Mouse (Mus musculus): ENCODE measurements around the gene Aff4. TPM values are rescaled to one million over a fixed set of nuclear protein-coding genes. Genes with fewer than 3 reads are reported as not detected.
A peak's percentile ranks its signal among the peaks of the same experiment; 100 is the strongest.

Aff4 gene
- total and polyA plus RNA-seq, 3 experiments = 4.5 to 246 (median 86.2) TPM

DNA sequence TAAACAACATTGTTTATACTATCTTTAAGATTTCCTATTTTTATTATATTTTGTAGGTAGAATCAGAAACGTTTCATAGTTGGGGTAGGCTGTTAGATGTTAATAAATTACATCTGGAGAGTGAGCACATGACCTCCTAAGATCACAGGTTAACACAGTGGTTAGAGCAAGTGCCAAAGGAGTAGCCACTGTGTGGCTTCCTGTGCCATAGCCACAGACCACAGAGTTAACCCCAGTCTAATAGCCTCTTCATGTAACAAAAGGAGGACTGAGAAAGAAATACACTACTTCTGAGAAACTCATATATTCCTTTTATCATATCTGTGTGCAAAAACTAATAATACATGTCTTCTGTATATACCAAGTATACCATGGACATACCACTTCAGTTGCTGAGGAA, 43.2 kb downstream of the Aff4 start:
- H3K27me3 ChIP-seq (ENCODE audit: insufficient read depth, low read length) = no peaks in the 10 kb centered on the region
- H3K9me3 ChIP-seq (replicated peaks) = no peaks in the 10 kb centered on the region
- no peak for ATAC-seq (ENCODE audit: extremely low read depth, insufficient number of reproducible peaks, low FRiP score, poor library complexity, severe bottlenecking)
- TF ChIP-seq CTCF (IDR thresholded peaks at IDR 0.05; ENCODE audit: low read depth, low read length) = no peak
- TF ChIP-seq POLR2AphosphoS5 (IDR thresholded peaks at IDR 0.05; ENCODE audit: insufficient replicate concordance, low read depth, low read length) = no peak
- no peak for TF ChIP-seq GATA1 (IDR thresholded peaks at IDR 0.05; ENCODE audit: borderline replicate concordance, low read length)
- no peaks in the 10 kb centered on the region for H3K4me1 ChIP-seq (ENCODE audit: insufficient read depth, low read depth, low read length)
- H3K4me3 ChIP-seq (ENCODE audit: low read depth, low read length) = no peak overlapping the region
- H3K36me3 ChIP-seq (replicated peaks) = peaks cover 54% of the 10 kb centered on the region
- DNase-seq (ENCODE audit: low spot score) = no peak

DNA sequence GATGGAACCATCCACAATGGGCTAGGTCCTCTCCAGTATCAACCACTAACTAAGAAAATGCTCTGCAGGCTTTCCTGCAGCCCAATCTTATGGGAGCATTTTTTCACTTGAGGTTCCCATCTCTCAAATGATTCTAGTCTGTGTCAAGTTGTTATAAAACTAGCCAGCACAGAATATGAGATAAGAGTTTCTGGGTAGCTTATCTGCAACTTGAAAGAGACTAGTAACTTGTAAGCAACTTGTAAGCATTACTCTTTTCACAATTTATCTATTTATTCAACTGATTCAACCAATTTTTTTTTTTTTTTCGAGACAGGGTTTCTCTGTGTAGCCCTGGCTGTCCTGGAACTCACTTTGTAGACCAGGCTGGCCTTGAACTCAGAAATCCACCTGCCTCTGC, 53.0 kb downstream of the Aff4 start:
- H3K9me3 ChIP-seq (replicated peaks) = no peaks in the 10 kb centered on the region
- peaks cover 80% of the 10 kb centered on the region for H3K36me3 ChIP-seq (replicated peaks)
- no peak for ATAC-seq (ENCODE audit: extremely low read depth, insufficient number of reproducible peaks, low FRiP score, poor library complexity, severe bottlenecking)
- no peaks in the 10 kb centered on the region for H3K4me1 ChIP-seq (ENCODE audit: insufficient read depth, low read depth, low read length)
- DNase-seq (ENCODE audit: low spot score) = no peak
- H3K27me3 ChIP-seq (ENCODE audit: insufficient read depth, low read length) = no peaks in the 10 kb centered on the region
- H3K4me3 ChIP-seq (ENCODE audit: low read depth, low read length) = no peak overlapping the region
- TF ChIP-seq POLR2AphosphoS5 (IDR thresholded peaks at IDR 0.05; ENCODE audit: insufficient replicate concordance, low read depth, low read length) (no peak), GATA2 (IDR thresholded peaks at IDR 0.05; ENCODE audit: borderline replicate concordance, low read depth, low read length) (no peak), GATA1 (IDR thresholded peaks at IDR 0.05; ENCODE audit: borderline replicate concordance, low read length) (no peak), TAL1 (conservative IDR thresholded peaks at IDR 0.05; ENCODE audit: low read depth, low read length) (no peak), CTCF (IDR thresholded peaks at IDR 0.05; ENCODE audit: low read depth, low read length) (no peak)

DNA sequence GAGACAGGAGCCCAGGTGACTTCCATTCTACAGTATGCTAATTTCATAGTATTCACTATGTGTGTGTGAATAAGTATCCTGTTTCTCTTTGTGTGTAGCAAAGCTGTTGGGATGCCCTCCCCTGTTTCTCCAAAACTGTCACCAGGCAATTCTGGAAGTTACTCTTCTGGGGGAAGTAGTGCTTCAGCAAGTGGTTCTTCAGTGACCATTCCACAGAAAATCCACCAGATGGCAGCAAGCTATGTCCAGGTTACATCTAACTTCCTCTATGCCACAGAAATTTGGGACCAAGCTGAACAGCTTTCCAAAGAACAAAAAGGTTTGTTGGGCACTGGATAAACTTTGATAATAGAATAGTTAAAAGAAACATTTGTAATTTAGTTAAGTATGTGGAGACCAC, 61.1 kb downstream of the Aff4 start:
- no peak for ATAC-seq (ENCODE audit: extremely low read depth, insufficient number of reproducible peaks, low FRiP score, poor library complexity, severe bottlenecking)
- TF ChIP-seq GATA1 (IDR thresholded peaks at IDR 0.05; ENCODE audit: borderline replicate concordance, low read length) = no peak
- no peak for TF ChIP-seq POLR2AphosphoS5 (IDR thresholded peaks at IDR 0.05; ENCODE audit: insufficient replicate concordance, low read depth, low read length)
- TF ChIP-seq CTCF (IDR thresholded peaks at IDR 0.05; ENCODE audit: low read depth, low read length) = peak; percentile 37; the same call in 1 of the 2 replicates
- TF ChIP-seq GATA2 (IDR thresholded peaks at IDR 0.05; ENCODE audit: borderline replicate concordance, low read depth, low read length) = no peak
- no peak for TF ChIP-seq TAL1 (conservative IDR thresholded peaks at IDR 0.05; ENCODE audit: low read depth, low read length)
- no peak for DNase-seq (ENCODE audit: low spot score)
- Histone ChIP-seq H3K9me3 (replicated peaks) (no peaks in the 10 kb centered on the region), H3K27me3 (ENCODE audit: insufficient read depth, low read length) (no peaks in the 10 kb centered on the region), H3K4me1 (ENCODE audit: insufficient read depth, low read depth, low read length) (peaks cover 2% of the 10 kb centered on the region; the same call in 1 of the 2 replicates), H3K36me3 (replicated peaks) (peaks cover 86% of the 10 kb centered on the region), H3K4me3 (ENCODE audit: low read depth, low read length) (no peak overlapping the region)

- ATAC-seq (ENCODE audit: extremely low read depth, insufficient number of reproducible peaks, low FRiP score, poor library complexity, severe bottlenecking) (no peak), DNase-seq (ENCODE audit: low spot score) (no peak)
- Histone ChIP-seq H3K36me3 (replicated peaks) (peaks cover 92% of the 10 kb centered on the region), H3K27me3 (ENCODE audit: insufficient read depth, low read length) (no peaks in the 10 kb centered on the region), H3K9me3 (replicated peaks) (no peaks in the 10 kb centered on the region), H3K4me1 (ENCODE audit: insufficient read depth, low read depth, low read length) (peaks cover 2% of the 10 kb centered on the region; the same call in 1 of the 2 replicates), H3K4me3 (ENCODE audit: low read depth, low read length) (no peak overlapping the region)
- TF ChIP-seq GATA2 (IDR thresholded peaks at IDR 0.05; ENCODE audit: borderline replicate concordance, low read depth, low read length) = no peak
- TF ChIP-seq POLR2AphosphoS5 (IDR thresholded peaks at IDR 0.05; ENCODE audit: insufficient replicate concordance, low read depth, low read length) = no peak
- no peak for TF ChIP-seq TAL1 (conservative IDR thresholded peaks at IDR 0.05; ENCODE audit: low read depth, low read length)
- no peak for TF ChIP-seq CTCF (IDR thresholded peaks at IDR 0.05; ENCODE audit: low read depth, low read length)
- TF ChIP-seq GATA1 (IDR thresholded peaks at IDR 0.05; ENCODE audit: borderline replicate concordance, low read length) = no peak
These were observed 63.2 kb downstream of the Aff4 start for GRCm38 (mm10) chr11:53413871-53414270.

DNA sequence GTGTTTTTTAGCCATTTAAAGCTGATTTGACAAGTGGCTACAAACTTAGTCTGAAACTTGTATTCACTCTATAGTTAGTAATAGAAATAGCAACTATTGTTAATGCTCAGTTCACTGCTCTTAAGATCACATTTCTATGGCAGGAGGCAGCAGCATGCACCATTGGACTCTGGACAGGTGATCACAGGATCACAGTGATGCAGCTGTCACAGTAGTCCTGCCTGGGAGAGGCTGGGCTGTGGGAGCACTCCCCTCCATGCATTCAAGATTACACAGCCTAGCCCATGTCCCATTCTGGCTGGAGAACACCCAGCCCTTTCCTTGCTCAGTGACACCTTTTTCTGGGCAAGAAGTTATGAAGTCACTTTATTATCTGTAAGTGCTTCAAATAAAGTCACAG, 67.4 kb downstream of the Aff4 start:
- TF ChIP-seq POLR2AphosphoS5 (IDR thresholded peaks at IDR 0.05; ENCODE audit: insufficient replicate concordance, low read depth, low read length) = no peak
- no peak for TF ChIP-seq GATA2 (IDR thresholded peaks at IDR 0.05; ENCODE audit: borderline replicate concordance, low read depth, low read length)
- no peak for TF ChIP-seq TAL1 (conservative IDR thresholded peaks at IDR 0.05; ENCODE audit: low read depth, low read length)
- no peak for TF ChIP-seq CTCF (IDR thresholded peaks at IDR 0.05; ENCODE audit: low read depth, low read length)
- no peak for TF ChIP-seq GATA1 (IDR thresholded peaks at IDR 0.05; ENCODE audit: borderline replicate concordance, low read length)
- H3K27me3 ChIP-seq (ENCODE audit: insufficient read depth, low read length) = no peaks in the 10 kb centered on the region

DNA sequence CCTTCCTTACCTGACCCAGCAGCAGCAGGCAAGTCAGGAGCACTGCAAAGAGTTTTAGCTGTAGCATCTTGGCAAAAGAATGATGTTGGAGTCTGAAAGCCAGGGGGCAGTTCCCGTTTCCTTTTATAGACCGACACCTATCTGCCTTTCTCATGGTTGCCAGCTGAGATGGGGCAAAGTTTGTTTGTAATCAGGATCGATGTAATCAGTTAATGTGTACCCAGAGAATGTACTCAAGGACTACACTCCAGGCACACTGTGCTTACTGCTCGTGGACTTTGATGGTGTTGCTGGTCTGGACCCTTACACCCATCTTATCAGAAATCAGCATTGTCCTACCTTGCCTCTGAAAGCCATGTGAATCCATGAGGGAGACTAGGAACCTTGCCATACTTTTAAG, 72.4 kb downstream of the Aff4 start, which contains the start of gene Leap2:
Gene Leap2, minus strand, starts transcription at position 135 of the 400 bp plus-strand sequence.
- no peak for DNase-seq (ENCODE audit: low spot score)

More for the DNA sequence above, 67.4 kb downstream of the Aff4 start:
- 0 out of 2 replicates have a peak, but pooled peaks cover under 1% of the 10 kb centered on the region for H3K4me1 ChIP-seq (ENCODE audit: insufficient read depth, low read depth, low read length)
- no peak for ATAC-seq (ENCODE audit: extremely low read depth, insufficient number of reproducible peaks, low FRiP score, poor library complexity, severe bottlenecking)
- H3K4me3 ChIP-seq (ENCODE audit: low read depth, low read length) = no peak overlapping the region
- H3K9me3 ChIP-seq (replicated peaks) = no peaks in the 10 kb centered on the region
- no peak for DNase-seq (ENCODE audit: low spot score)
- peaks cover 82% of the 10 kb centered on the region for H3K36me3 ChIP-seq (replicated peaks)

More for the DNA sequence above, 72.4 kb downstream of the Aff4 start, which contains the start of gene Leap2:
- Histone ChIP-seq H3K9me3 (replicated peaks) (no peaks in the 10 kb centered on the region), H3K27me3 (ENCODE audit: insufficient read depth, low read length) (no peaks in the 10 kb centered on the region), H3K4me1 (ENCODE audit: insufficient read depth, low read depth, low read length) (no peaks in the 10 kb centered on the region), H3K4me3 (ENCODE audit: low read depth, low read length) (no peak within 1 kb of the TSS), H3K36me3 (replicated peaks) (peaks cover 74% of the 10 kb centered on the region)
- no peak for TF ChIP-seq GATA1 (IDR thresholded peaks at IDR 0.05; ENCODE audit: borderline replicate concordance, low read length)
- TF ChIP-seq GATA2 (IDR thresholded peaks at IDR 0.05; ENCODE audit: borderline replicate concordance, low read depth, low read length) = no peak
- TF ChIP-seq TAL1 (conservative IDR thresholded peaks at IDR 0.05; ENCODE audit: low read depth, low read length) = no peak
- TF ChIP-seq POLR2AphosphoS5 (IDR thresholded peaks at IDR 0.05; ENCODE audit: insufficient replicate concordance, low read depth, low read length) = no peak
- no peak for TF ChIP-seq CTCF (IDR thresholded peaks at IDR 0.05; ENCODE audit: low read depth, low read length)
- ATAC-seq (ENCODE audit: extremely low read depth, insufficient number of reproducible peaks, low FRiP score, poor library complexity, severe bottlenecking) = no peak

Measured in G1E (cell line).